Mouse (Mus musculus): ENCODE data around the gene Tuba3b.

Tuba3b gene

DNA sequence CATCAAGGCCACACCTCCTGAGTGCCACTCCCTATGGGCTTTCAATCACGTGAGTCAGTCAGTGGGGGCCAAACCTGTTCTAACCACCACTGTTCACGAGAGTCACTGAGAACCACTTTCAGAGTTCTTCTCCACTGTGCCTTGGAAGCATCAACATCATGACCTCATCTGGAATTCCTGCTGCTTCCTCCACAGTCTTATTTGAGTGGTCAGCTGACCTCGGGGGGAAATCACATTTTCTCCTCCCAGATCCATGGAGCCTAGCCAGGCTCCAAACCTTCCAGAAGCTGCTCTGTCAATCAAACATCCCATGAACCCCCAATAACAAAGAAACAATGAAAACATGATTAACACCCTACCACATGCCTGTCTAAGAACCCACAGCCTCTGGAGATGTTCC, 52.1 kb downstream of the Tuba3b start:
- no peak for DNase-seq (ENCODE audit: low spot score in 2 of 2)

DNA sequence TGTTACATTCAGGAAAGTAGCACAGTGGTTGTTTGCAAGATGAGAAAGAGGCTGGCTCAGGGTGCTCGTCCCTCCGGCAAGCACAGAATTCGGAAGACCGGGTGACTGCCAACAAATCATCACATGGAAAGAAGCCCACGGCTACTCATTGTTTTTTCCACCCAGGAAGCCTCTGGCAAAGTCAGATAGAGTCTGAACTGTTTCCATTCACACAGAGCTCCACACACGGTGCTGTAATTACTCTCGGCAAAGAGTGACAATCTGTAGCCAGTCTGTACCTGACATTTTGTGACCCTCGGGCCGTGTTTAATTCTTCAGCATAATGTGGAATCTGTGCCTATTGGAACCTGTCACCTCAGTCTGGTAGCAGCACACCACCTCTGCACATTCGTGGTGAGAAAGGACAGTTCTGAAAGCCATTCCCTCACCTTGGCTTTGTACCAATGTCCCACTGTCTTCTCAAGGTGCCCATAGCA, 54.1 kb downstream of the Tuba3b start:
- DNase-seq (ENCODE audit: low spot score in 2 of 2): no peak

Measured in right cerebral cortex, postnatal 36 days (tissue).